Mouse (Mus musculus): ENCODE results near the gene Hells. TPM values are rescaled to one million over a fixed set of nuclear protein-coding genes. Genes with fewer than 3 reads are reported as not detected.

Gene Hells
- polyA plus RNA-seq, 1 experiment from 2014 or later, result 20.4 TPM

DNA sequence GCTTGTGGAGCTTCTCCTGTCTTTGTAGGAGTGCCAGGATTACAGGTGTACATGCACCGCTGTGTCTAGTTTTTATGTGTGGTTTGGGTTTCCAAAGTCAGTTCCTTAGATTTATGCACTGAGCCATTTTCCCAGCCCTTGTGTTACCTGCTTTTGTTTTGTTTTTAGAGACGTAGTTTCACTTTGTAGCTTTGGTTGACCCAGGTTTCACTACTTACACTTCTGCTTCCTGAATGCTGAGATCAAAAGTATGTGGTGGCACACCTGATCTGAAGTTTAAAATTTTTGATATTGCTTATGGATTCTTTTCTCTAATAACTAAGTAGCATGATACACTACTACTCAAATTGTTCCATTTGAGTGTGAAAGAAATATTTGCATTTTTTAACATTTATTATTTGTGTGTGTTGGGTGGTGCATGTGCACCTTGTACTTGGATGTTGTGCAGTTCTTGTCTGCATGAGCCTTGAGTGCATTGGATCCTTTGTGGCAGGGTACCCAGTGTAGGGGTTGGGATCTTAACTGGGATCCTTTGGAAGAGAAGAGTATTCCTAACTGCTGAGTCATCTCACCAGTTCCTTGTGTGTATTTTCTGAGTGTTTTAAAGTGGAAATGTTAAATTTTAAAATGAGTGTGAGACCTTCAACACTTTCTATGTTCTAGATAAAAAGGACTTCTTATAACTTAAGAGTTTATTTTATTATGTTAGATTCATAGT is 14.0 kb downstream of the Hells start:
- no peak for ATAC-seq (replicated peaks; ENCODE audit: insufficient number of reproducible peaks, insufficient read depth, low FRiP score, low read depth)
- H3K4me1 ChIP-seq (replicated peaks), result no peaks in the 10 kb centered on the region
- peaks cover 33% of the 10 kb centered on the region for H3K36me3 ChIP-seq
- H3K27me3 ChIP-seq, result no peaks in the 10 kb centered on the region
- H3K9me3 ChIP-seq (replicated peaks), result no peaks in the 10 kb centered on the region
- 88% methylated on average over 2 of the region's 2 CpGs for WGBS
- no peak overlapping the region for H3K27ac ChIP-seq
- no peak overlapping the region for H3K4me3 ChIP-seq
- H3K9ac ChIP-seq, result no peak overlapping the region
- no peak overlapping the region for H3K4me2 ChIP-seq

DNA sequence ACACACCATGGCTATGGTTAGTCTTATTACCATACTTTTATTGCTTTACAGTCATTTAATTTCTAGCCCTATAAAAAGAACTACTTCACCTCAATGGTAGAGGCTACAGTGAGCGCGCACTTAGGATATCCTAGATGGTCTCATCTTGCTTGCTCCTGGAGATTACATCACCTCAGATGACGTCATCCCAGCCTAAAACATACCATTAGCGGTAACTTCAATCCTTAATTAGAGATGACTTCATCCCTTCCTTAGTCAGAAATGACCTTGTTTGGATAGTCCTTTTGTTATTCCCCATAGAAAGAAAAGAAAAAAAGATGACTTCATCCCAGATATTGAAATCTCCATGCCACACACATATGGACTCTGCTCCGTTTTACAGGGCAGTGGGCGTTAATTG is 40.0 kb downstream of the Hells start:
- 62% methylated on average over 6 of the region's 6 CpGs for WGBS
- no peak for ATAC-seq (replicated peaks; ENCODE audit: insufficient number of reproducible peaks, insufficient read depth, low FRiP score, low read depth)
- peaks cover 3% of the 10 kb centered on the region for H3K36me3 ChIP-seq

DNA sequence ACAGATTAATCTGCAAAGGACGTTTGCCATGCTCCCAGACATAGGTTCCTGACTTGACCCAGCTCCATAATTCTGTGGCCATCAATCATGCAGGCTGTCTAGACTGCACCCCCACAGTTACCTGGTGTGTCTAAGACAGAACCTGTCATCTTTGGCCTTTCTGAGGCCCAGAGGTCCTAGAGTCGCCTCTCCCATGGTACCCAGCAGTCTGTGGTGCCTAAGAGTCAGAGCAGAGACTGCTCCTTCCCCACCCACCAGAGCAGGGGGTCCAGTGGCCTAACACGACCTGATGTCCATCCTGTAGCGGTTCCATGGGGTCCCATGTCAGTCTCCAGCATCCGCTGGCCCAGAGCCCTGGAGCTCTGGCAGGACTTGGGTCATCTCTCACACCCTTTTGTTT is 41.9 kb downstream of the Hells start:
- no peak overlapping the region for H3K4me2 ChIP-seq
- no peak overlapping the region for H3K9ac ChIP-seq
- no peak overlapping the region for H3K4me3 ChIP-seq
- no peaks in the 10 kb centered on the region for H3K27me3 ChIP-seq
- no peaks in the 10 kb centered on the region; the same call in none of the 2 replicates for H3K36me3 ChIP-seq
- H3K27ac ChIP-seq, result no peak overlapping the region
- no peak for ATAC-seq (replicated peaks; ENCODE audit: insufficient number of reproducible peaks, insufficient read depth, low FRiP score, low read depth)
- 78% methylated on average over 5 of the region's 5 CpGs for WGBS
- H3K9me3 ChIP-seq (replicated peaks), result no peaks in the 10 kb centered on the region
- no peaks in the 10 kb centered on the region for H3K4me1 ChIP-seq (replicated peaks)

More for the DNA sequence above, 40.0 kb downstream of the Hells start:
- Histone ChIP-seq H3K27me3 (no peaks in the 10 kb centered on the region), H3K4me2 (no peak overlapping the region), H3K4me3 (no peak overlapping the region), H3K9ac (no peak overlapping the region), H3K9me3 (replicated peaks) (no peaks in the 10 kb centered on the region), H3K4me1 (replicated peaks) (no peaks in the 10 kb centered on the region), H3K27ac (no peak overlapping the region)

DNA sequence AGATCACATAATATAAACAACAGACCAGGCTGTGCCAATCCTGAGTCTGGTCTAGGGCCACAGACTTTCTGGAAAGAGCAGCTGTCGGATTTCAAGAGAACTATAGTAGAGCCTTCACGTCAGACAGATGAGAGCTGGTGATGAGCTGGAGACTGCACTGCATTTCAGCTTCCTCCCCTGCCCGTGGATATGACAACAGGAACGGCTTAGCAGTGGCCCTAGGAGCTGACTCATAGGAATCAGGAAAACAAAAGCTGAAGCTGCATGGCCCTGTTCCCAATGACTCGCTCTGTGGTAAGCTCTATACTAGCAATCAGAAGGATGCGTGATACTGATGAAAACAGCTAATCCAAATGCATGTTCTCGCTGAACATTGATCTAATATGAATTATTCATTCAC is 43.0 kb downstream of the Hells start:
- no peak overlapping the region for H3K9ac ChIP-seq
- no peak for ATAC-seq (replicated peaks; ENCODE audit: insufficient number of reproducible peaks, insufficient read depth, low FRiP score, low read depth)
- no peak overlapping the region for H3K4me3 ChIP-seq
- no peaks in the 10 kb centered on the region for H3K27me3 ChIP-seq
- no peaks in the 10 kb centered on the region; the same call in none of the 2 replicates for H3K36me3 ChIP-seq
- 48% methylated on average over 7 of the region's 7 CpGs for WGBS
- H3K4me2 ChIP-seq, result no peak overlapping the region
- H3K4me1 ChIP-seq (replicated peaks), result no peaks in the 10 kb centered on the region
- H3K27ac ChIP-seq, result no peak overlapping the region
- no peaks in the 10 kb centered on the region for H3K9me3 ChIP-seq (replicated peaks)

DNA sequence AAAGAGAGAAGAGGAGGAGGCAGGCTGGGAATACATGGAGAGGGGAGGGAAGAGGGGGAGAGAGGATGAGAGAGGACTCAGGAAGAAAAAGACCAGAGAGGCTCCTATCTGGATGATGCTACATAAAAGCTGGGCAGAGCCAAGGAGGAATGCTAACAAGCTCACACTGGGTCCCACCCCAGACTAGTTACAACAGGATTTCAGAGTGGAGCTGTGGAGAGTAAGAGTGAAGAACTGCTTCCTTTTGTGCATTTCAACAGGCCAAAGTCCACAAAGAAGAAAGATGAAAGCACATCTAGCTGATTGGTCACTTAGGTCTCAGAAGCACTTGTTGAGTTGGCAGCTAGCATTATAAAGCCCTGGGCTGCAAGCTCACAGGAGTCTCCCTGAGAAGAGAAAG is 45.6 kb downstream of the Hells start:
- Histone ChIP-seq H3K9ac (no peak overlapping the region), H3K27me3 (no peaks in the 10 kb centered on the region), H3K4me2 (no peak overlapping the region), H3K9me3 (replicated peaks) (no peaks in the 10 kb centered on the region), H3K4me1 (replicated peaks) (no peaks in the 10 kb centered on the region), H3K4me3 (no peak overlapping the region), H3K36me3 (no peaks in the 10 kb centered on the region), H3K27ac (no peak overlapping the region)
- ATAC-seq (replicated peaks; ENCODE audit: insufficient number of reproducible peaks, insufficient read depth, low FRiP score, low read depth), result no peak

DNA sequence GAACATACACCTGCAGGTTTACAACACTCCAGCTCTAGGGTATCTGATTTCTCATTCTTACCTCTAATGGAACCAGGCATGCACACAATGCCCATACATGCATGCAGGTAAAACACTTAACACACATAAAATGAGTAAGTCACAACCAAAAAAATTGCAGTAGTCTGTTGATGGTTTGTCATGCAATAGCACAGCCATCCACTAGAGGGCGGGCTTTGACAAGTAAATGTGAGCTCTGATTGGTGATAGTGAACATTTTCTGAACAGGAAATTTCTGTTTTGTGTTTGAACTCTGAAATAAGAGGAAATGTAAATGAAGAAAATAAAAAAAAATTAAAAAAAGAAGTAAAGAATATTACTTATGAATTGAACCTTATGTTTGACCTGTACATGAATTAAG is 51.3 kb downstream of the Hells start:
- Histone ChIP-seq H3K4me3 (no peak overlapping the region), H3K4me1 (replicated peaks) (no peaks in the 10 kb centered on the region), H3K27ac (no peak overlapping the region), H3K9me3 (replicated peaks) (no peaks in the 10 kb centered on the region), H3K36me3 (no peaks in the 10 kb centered on the region), H3K27me3 (no peaks in the 10 kb centered on the region), H3K4me2 (no peak overlapping the region), H3K9ac (no peak overlapping the region)
- ATAC-seq (replicated peaks; ENCODE audit: insufficient number of reproducible peaks, insufficient read depth, low FRiP score, low read depth), result no peak
- WGBS, result 0% methylated on average over 1 of the region's 1 CpGs

DNA sequence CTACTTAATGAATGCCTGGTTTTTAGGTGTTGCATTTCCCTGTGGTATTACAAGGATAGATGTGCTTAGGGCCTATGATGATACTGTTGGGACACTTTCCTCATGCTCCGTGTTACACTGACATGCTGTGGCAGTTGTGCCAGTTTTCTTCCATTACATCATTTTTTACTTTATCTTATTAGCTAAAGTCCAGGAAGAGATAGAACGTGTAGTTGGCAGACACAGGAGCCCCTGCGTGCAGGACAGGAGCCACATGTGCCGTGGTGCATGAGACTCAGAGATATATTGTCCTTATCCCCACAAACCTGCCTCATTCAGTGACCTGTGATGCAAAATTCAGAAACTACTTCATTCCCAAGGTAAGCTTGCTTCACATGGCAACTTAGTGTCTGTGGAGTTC is 67.5 kb downstream of the Hells start:
- 54% methylated on average over 4 of the region's 4 CpGs for WGBS
- Histone ChIP-seq H3K4me1 (replicated peaks) (no peaks in the 10 kb centered on the region), H3K36me3 (no peaks in the 10 kb centered on the region), H3K27ac (no peak overlapping the region), H3K27me3 (no peaks in the 10 kb centered on the region), H3K9me3 (replicated peaks) (no peaks in the 10 kb centered on the region), H3K9ac (no peak overlapping the region), H3K4me2 (no peak overlapping the region), H3K4me3 (no peak overlapping the region)
- no peak for ATAC-seq (replicated peaks; ENCODE audit: insufficient number of reproducible peaks, insufficient read depth, low FRiP score, low read depth)

DNA sequence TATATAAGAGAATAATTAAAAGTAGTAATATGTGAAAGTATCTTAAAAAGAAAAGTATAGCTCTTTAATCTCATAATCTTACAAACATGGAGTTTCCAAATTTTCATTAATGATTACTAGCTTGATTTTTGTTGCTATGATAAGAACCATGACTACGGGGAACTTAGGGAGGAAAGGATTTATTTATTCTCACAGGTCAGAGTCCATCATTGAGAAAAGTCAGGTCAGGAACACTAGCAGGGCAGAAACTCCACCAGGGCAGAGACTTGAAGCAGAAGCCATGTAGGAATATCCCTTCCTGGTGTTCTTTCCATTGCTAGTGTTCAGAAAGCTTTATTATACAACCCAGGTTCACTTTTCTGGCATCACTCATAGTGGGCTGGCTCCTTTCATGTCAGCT is 68.0 kb downstream of the Hells start:
- 70% methylated on average over 1 of the region's 1 CpGs for WGBS
- Histone ChIP-seq H3K36me3 (no peaks in the 10 kb centered on the region), H3K4me2 (no peak overlapping the region), H3K9me3 (replicated peaks) (no peaks in the 10 kb centered on the region), H3K4me1 (replicated peaks) (no peaks in the 10 kb centered on the region), H3K27ac (no peak overlapping the region), H3K27me3 (no peaks in the 10 kb centered on the region), H3K4me3 (no peak overlapping the region), H3K9ac (no peak overlapping the region)
- no peak for ATAC-seq (replicated peaks; ENCODE audit: insufficient number of reproducible peaks, insufficient read depth, low FRiP score, low read depth)

DNA sequence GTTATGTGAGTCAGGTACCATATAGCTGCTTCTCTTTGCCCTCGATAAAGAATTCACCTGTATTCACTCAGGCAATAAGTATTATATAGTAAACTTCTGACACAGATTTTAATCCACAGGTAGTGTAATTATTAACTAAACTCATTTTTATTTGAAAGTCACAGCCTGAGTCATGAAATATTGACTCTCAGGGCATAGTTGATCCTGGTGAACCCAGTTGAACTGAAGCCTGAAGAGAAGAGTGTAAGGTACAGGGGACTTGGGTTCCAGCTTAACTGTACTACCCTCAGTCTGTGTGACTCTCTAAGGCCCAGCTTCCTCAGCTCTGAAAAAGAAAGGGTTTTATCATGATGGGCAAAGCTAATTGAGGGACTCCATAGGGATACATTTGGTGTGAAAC is 74.4 kb downstream of the Hells start:
- H3K4me3 ChIP-seq, result no peak overlapping the region
- 79% methylated on average over 1 of the region's 1 CpGs for WGBS
- no peak for ATAC-seq (replicated peaks; ENCODE audit: insufficient number of reproducible peaks, insufficient read depth, low FRiP score, low read depth)
- no peaks in the 10 kb centered on the region for H3K9me3 ChIP-seq (replicated peaks)
- H3K36me3 ChIP-seq, result no peaks in the 10 kb centered on the region
- H3K4me1 ChIP-seq (replicated peaks), result no peaks in the 10 kb centered on the region
- H3K4me2 ChIP-seq, result no peak overlapping the region
- H3K9ac ChIP-seq, result no peak overlapping the region
- no peaks in the 10 kb centered on the region for H3K27me3 ChIP-seq
- no peak overlapping the region for H3K27ac ChIP-seq

DNA sequence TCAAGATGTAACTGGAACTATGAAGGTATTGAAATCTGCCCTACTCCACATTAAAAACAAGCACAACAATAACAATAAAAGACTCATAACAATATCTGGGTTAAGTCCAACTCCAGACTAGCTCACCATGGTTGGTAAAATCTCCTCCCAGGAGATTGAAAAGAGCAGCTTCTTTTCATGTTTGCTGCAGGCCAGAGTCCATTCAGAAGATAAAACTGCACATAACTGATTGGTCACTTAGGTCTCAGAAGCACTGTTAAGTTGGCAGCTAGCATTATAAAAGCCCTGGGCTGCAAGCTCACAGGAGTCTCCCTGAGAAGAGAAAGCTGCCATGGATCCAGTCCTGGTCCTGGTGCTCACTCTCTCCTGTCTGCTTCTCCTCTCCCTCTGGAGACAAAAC is 76.0 kb downstream of the Hells start, which contains the start of gene Cyp2c55:
TSS of gene Cyp2c55 (plus strand) at position 305 of the 400 bp plus-strand sequence.
- Histone ChIP-seq H3K9me3 (replicated peaks) (no peaks in the 10 kb centered on the region), H3K36me3 (no peaks in the 10 kb centered on the region), H3K4me2 (no peak within 1 kb of the TSS), H3K4me3 (no peak within 1 kb of the TSS), H3K27me3 (no peaks in the 10 kb centered on the region), H3K9ac (no peak within 1 kb of the TSS), H3K27ac (no peak within 1 kb of the TSS), H3K4me1 (replicated peaks) (no peaks in the 10 kb centered on the region)
- no peak for ATAC-seq (replicated peaks; ENCODE audit: insufficient number of reproducible peaks, insufficient read depth, low FRiP score, low read depth)

All from heart, embryonic 15.5 days (tissue).